Mouse (Mus musculus): ENCODE measurements at regions not wholly inside any gene's neighbourhood (a gene's known extent, or its start where the extent isn't known, plus 50 kb on each side); places are given as distances from the start of the nearest gene placed in this dataset.

DNA sequence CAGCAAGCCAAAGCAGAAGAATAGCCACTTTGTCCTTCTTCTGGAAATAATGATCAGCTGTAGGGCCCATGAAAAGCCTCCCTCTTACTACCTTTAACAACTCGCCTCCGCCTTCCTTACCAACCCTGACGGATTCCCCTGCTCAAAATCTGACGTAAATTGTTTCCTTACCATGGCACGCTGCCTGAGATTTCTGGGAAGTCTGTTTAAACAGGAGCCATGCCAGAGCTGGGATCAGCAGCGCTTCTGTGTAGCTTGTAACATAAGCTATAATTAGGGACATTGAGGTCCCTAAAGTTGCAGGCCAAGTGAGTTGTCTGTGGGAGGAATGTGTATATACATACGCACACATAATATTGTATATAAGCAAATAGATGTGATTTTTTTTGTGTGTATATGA is 484.6 kb downstream of the Gsdmc2 start:
- Histone ChIP-seq H3K4me3 (replicated peaks; ENCODE audit: insufficient read depth, low read depth, low read length) (no peak overlapping the region), H3K27me3 (ENCODE audit: control insufficient read depth, insufficient read depth, low read length) (no peaks in the 10 kb centered on the region), H3K4me1 (ENCODE audit: control insufficient read depth, insufficient read depth, low read length) (no peaks in the 10 kb centered on the region), H3K27ac (ENCODE audit: insufficient read depth, low read length) (no peak overlapping the region)
- no peak for DNase-seq
- TF ChIP-seq CTCF (IDR thresholded peaks at IDR 0.05; ENCODE audit: borderline replicate concordance, insufficient read depth, low read depth, low read length), result no peak
- TF ChIP-seq POLR2A (IDR thresholded peaks at IDR 0.05; ENCODE audit: borderline replicate concordance, insufficient read depth, low read length), result no peak
- 38% methylated on average over 7 of the region's 7 CpGs for WGBS

DNA sequence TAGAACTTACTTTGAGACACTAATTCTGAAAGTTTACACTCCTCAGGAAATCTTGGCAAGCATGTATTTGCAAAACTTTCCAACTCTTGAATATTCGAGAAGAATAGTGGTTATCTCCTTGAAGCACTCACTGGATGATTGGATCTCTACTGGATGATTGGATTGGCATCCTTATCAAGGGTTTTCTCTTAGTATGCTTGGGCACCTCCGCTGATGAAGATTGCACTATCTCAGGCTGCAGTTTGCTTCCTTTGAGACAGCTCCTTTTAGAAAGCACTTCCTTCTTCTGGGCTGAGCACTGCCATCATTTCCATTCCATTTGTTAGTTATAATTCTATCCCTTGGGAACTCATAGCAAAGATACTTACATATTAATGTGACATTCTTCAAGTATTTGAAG is 503.2 kb downstream of the Gsdmc2 start:
- no peak for TF ChIP-seq POLR2A (IDR thresholded peaks at IDR 0.05; ENCODE audit: borderline replicate concordance, insufficient read depth, low read length)
- TF ChIP-seq CTCF (IDR thresholded peaks at IDR 0.05; ENCODE audit: borderline replicate concordance, insufficient read depth, low read depth, low read length), result no peak
- Histone ChIP-seq H3K27me3 (ENCODE audit: control insufficient read depth, insufficient read depth, low read length) (no peaks in the 10 kb centered on the region), H3K4me1 (ENCODE audit: control insufficient read depth, insufficient read depth, low read length) (no peaks in the 10 kb centered on the region), H3K4me3 (replicated peaks; ENCODE audit: insufficient read depth, low read depth, low read length) (no peak overlapping the region), H3K27ac (ENCODE audit: insufficient read depth, low read length) (no peak overlapping the region)
- WGBS, result 66% methylated on average over 2 of the region's 2 CpGs
- DNase-seq, result no peak

DNA sequence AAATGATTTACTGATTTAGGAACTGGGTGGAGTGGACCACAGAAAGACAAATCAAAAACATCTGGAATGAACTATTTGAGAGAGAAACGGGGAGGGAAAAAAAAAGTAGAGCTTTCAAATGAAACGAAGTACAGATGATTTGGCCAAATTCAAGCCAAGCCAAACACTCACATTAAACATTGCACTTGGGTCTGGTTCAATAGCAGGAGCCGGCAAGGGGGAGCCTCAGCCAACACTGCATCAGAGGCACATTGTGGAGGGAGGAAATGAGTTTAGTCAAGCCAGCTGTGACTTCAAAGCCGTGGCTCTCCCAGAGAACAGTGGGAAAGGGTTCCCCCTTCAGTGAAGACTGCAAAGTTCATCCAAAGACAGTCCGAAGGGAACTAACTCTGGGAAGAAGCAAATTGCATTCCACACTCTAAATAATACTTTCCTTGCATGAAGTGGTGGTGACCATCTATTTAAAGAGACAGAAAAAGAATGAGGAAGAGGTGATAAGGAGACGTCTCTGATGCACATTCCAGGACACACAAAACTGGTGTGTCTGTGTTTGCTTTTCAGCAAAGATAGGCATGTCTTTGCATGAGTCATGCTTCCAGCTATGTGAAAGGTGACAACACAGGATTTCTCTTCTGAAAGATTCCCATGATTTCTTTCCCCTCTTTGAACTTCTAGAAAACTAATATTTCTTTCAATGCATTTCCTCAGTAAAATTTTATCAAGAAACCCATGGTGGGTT is 504.5 kb downstream of the Gsdmc2 start:
- peak in 1 of 2 experiments; percentile 4 for DNase-seq
- no peak overlapping the region for H3K27ac ChIP-seq (ENCODE audit: insufficient read depth, low read length)
- WGBS, result 12% methylated on average over 6 of the region's 6 CpGs
- H3K4me3 ChIP-seq (replicated peaks; ENCODE audit: insufficient read depth, low read depth, low read length), result no peak overlapping the region
- H3K27me3 ChIP-seq (ENCODE audit: control insufficient read depth, insufficient read depth, low read length), result no peaks in the 10 kb centered on the region
- no peaks in the 10 kb centered on the region for H3K4me1 ChIP-seq (ENCODE audit: control insufficient read depth, insufficient read depth, low read length)
- TF ChIP-seq POLR2A (IDR thresholded peaks at IDR 0.05; ENCODE audit: borderline replicate concordance, insufficient read depth, low read length), result no peak
- TF ChIP-seq CTCF (IDR thresholded peaks at IDR 0.05; ENCODE audit: borderline replicate concordance, insufficient read depth, low read depth, low read length), result no peak

GRCm38 (mm10) chr15:63319666-63320065 is 525.3 kb downstream of the Gsdmc2 start:
- no peak overlapping the region for H3K27ac ChIP-seq (ENCODE audit: insufficient read depth, low read length)
- no peak for TF ChIP-seq POLR2A (IDR thresholded peaks at IDR 0.05; ENCODE audit: borderline replicate concordance, insufficient read depth, low read length)
- no peak for TF ChIP-seq CTCF (IDR thresholded peaks at IDR 0.05; ENCODE audit: borderline replicate concordance, insufficient read depth, low read depth, low read length)
- H3K4me3 ChIP-seq (replicated peaks; ENCODE audit: insufficient read depth, low read depth, low read length), result no peak overlapping the region
- DNase-seq, result no peak
- H3K27me3 ChIP-seq (ENCODE audit: control insufficient read depth, insufficient read depth, low read length), result no peaks in the 10 kb centered on the region
- 0% methylated on average over 1 of the region's 1 CpGs for WGBS
- H3K4me1 ChIP-seq (ENCODE audit: control insufficient read depth, insufficient read depth, low read length), result no peaks in the 10 kb centered on the region

GRCm38 (mm10) chr15:63310426-63310825 is 534.6 kb downstream of the Gsdmc2 start:
- DNase-seq, result no peak
- H3K4me1 ChIP-seq (ENCODE audit: control insufficient read depth, insufficient read depth, low read length), result no peaks in the 10 kb centered on the region
- H3K4me3 ChIP-seq (replicated peaks; ENCODE audit: insufficient read depth, low read depth, low read length), result no peak overlapping the region
- H3K27me3 ChIP-seq (ENCODE audit: control insufficient read depth, insufficient read depth, low read length), result no peaks in the 10 kb centered on the region
- no peak overlapping the region for H3K27ac ChIP-seq (ENCODE audit: insufficient read depth, low read length)
- TF ChIP-seq CTCF (IDR thresholded peaks at IDR 0.05; ENCODE audit: borderline replicate concordance, insufficient read depth, low read depth, low read length), result no peak
- no peak for TF ChIP-seq POLR2A (IDR thresholded peaks at IDR 0.05; ENCODE audit: borderline replicate concordance, insufficient read depth, low read length)
- whole genome bisulfite sequencing, result 86% methylated on average over 2 of the region's 2 CpGs

GRCm38 (mm10) chr15:63299311-63299710 is 545.7 kb downstream of the Gsdmc2 start:
- 76% methylated on average over 4 of the region's 4 CpGs for WGBS
- no peak for DNase-seq
- TF ChIP-seq POLR2A (IDR thresholded peaks at IDR 0.05; ENCODE audit: borderline replicate concordance, insufficient read depth, low read length), result no peak
- no peak for TF ChIP-seq CTCF (IDR thresholded peaks at IDR 0.05; ENCODE audit: borderline replicate concordance, insufficient read depth, low read depth, low read length)

GRCm38 (mm10) chr15:63288534-63288933 is 556.4 kb downstream of the Gsdmc2 start:
- Histone ChIP-seq H3K4me1 (ENCODE audit: control insufficient read depth, insufficient read depth, low read length) (no peaks in the 10 kb centered on the region), H3K4me3 (replicated peaks; ENCODE audit: insufficient read depth, low read depth, low read length) (no peak overlapping the region), H3K27ac (ENCODE audit: insufficient read depth, low read length) (no peak overlapping the region), H3K27me3 (ENCODE audit: control insufficient read depth, insufficient read depth, low read length) (no peaks in the 10 kb centered on the region)
- no peak for DNase-seq
- no peak for TF ChIP-seq POLR2A (IDR thresholded peaks at IDR 0.05; ENCODE audit: borderline replicate concordance, insufficient read depth, low read length)
- TF ChIP-seq CTCF (IDR thresholded peaks at IDR 0.05; ENCODE audit: borderline replicate concordance, insufficient read depth, low read depth, low read length), result no peak

More at GRCm38 (mm10) chr15:63299311-63299710, 545.7 kb downstream of the Gsdmc2 start:
- no peaks in the 10 kb centered on the region for H3K27me3 ChIP-seq (ENCODE audit: control insufficient read depth, insufficient read depth, low read length)
- no peak overlapping the region for H3K27ac ChIP-seq (ENCODE audit: insufficient read depth, low read length)
- no peaks in the 10 kb centered on the region for H3K4me1 ChIP-seq (ENCODE audit: control insufficient read depth, insufficient read depth, low read length)
- H3K4me3 ChIP-seq (replicated peaks; ENCODE audit: insufficient read depth, low read depth, low read length), result no peak overlapping the region

- TF ChIP-seq CTCF (IDR thresholded peaks at IDR 0.05; ENCODE audit: borderline replicate concordance, insufficient read depth, low read depth, low read length) (no peak), POLR2A (IDR thresholded peaks at IDR 0.05; ENCODE audit: borderline replicate concordance, insufficient read depth, low read length) (no peak)
- Histone ChIP-seq H3K27me3 (ENCODE audit: control insufficient read depth, insufficient read depth, low read length) (no peaks in the 10 kb centered on the region), H3K27ac (ENCODE audit: insufficient read depth, low read length) (no peak overlapping the region), H3K4me3 (replicated peaks; ENCODE audit: insufficient read depth, low read depth, low read length) (no peak overlapping the region), H3K4me1 (ENCODE audit: control insufficient read depth, insufficient read depth, low read length) (no peaks in the 10 kb centered on the region)
- WGBS, result 85% methylated on average over 1 of the region's 1 CpGs
- no peak for DNase-seq
Observed at GRCm38 (mm10) chr15:63286026-63286425, 559.0 kb downstream of the Gsdmc2 start.

Measured in cerebellum, adult 2 months (tissue).